Mouse (Mus musculus) testis, adult 2 months (tissue): Measurements from ENCODE around the gene Thbs4. TPM values are rescaled to one million over a fixed set of nuclear protein-coding genes. Genes with fewer than 3 reads are reported as not detected.

Source experiments
- H3K27ac ChIP-seq: fragments of 200-500 bp; 2 replicates; pipeline ENCODE4 v1.5.1; 2012; ENCODE audit warnings: low read depth, low read length; ENCODE audit not compliant: control insufficient read depth, insufficient read depth
- H3K27me3 ChIP-seq: fragments of 200-500 bp; 2 replicates; pipeline ENCODE4 v1.6.1; 2012; ENCODE audit warnings: mild to moderate bottlenecking, low read length, moderate library complexity; ENCODE audit not compliant: control insufficient read depth, insufficient read depth
- H3K36me3 ChIP-seq: fragments of 200-500 bp; 2 replicates; pipeline ENCODE4 v1.6.1; 2012; ENCODE audit warnings: mild to moderate bottlenecking, low read length; ENCODE audit not compliant: control insufficient read depth, insufficient read depth
- H3K4me1 ChIP-seq: fragments of 200-500 bp; 2 replicates; pipeline ENCODE4 v1.6.1; 2012; ENCODE audit warnings: low read length; ENCODE audit not compliant: control insufficient read depth, insufficient read depth
- H3K4me3 ChIP-seq: fragments of 200-500 bp; 2 replicates; pipeline ENCODE4 v1.5.1; 2012; ENCODE audit warnings: low read depth, mild to moderate bottlenecking, low read length, moderate library complexity, mixed read lengths; ENCODE audit not compliant: control insufficient read depth
- CTCF ChIP-seq: fragments of 200-500 bp; IDR thresholded peaks from 2 replicates; pipeline ENCODE4 v1.5.1; 2012; ENCODE audit warnings: low read depth, mild to moderate bottlenecking, inconsistent platforms, low read length, moderate library complexity; ENCODE audit not compliant: control insufficient read depth, insufficient read depth, insufficient replicate concordance
- POLR2A ChIP-seq: fragments of 200-500 bp; IDR thresholded peaks from 2 replicates; pipeline ENCODE4 v1.6.1; 2012; ENCODE audit warnings: low read depth, mild to moderate bottlenecking, inconsistent platforms, low read length, moderate library complexity; ENCODE audit not compliant: control insufficient read depth
- polyA plus RNA-seq: library from polyadenylated mRNA; depleted of rRNA; stranded (reverse); fragments of >200 nt; gene quantifications from 2 replicates; pipeline ENCODE4 v1.2.3, GENCODE M21; 2012

The Thbs4 gene
- polyA plus RNA-seq, 1 experiment, result 0.14 TPM

- TF ChIP-seq CTCF, result no peak
- no peak for TF ChIP-seq POLR2A
- Histone ChIP-seq H3K4me3 (no peak overlapping the region), H3K36me3 (no peaks in the 10 kb centered on the region), H3K27ac (no peak overlapping the region), H3K4me1 (peaks cover 6% of the 10 kb centered on the region), H3K27me3 (no peaks in the 10 kb centered on the region)
Measured at GRCm38 (mm10) chr13:92732836-92733235, 61.8 kb downstream of the Thbs4 start.

DNA sequence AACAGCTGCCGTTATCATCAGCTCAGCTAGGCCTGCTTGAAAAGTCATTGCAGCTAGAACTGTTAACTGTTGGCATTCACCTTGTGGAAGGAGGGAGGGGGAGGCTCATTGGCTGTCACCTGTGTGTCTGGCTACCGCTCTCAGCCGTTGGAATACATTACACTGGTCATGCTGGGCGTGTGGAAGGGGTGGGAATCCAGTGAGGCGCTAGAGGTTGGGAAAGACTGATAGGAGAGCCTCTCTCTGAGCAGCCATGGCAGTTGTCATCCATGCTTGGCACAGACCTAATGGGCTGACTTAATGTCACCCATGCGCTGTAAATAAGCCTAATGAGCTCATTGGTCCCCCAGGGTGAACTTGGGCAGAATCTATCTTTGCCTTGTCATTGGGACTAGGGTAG lies 62.8 kb downstream of the Thbs4 start:
- H3K4me3 ChIP-seq, result no peak overlapping the region
- no peaks in the 10 kb centered on the region for H3K27me3 ChIP-seq
- TF ChIP-seq POLR2A (no peak), CTCF (no peak)
- H3K4me1 ChIP-seq, result peaks cover 6% of the 10 kb centered on the region
- no peak overlapping the region for H3K27ac ChIP-seq
- H3K36me3 ChIP-seq, result no peaks in the 10 kb centered on the region

- Histone ChIP-seq H3K36me3 (no peaks in the 10 kb centered on the region), H3K27me3 (no peaks in the 10 kb centered on the region), H3K4me1 (peaks cover 6% of the 10 kb centered on the region), H3K4me3 (no peak overlapping the region), H3K27ac (no peak overlapping the region)
- TF ChIP-seq POLR2A (no peak), CTCF (no peak)
Measured at GRCm38 (mm10) chr13:92729811-92730210, 64.8 kb downstream of the Thbs4 start.

GRCm38 (mm10) chr13:92722389-92722788 lies 72.2 kb downstream of the Thbs4 start:
- Histone ChIP-seq H3K27ac (no peak overlapping the region), H3K4me1 (no peaks in the 10 kb centered on the region), H3K27me3 (no peaks in the 10 kb centered on the region), H3K4me3 (no peak overlapping the region), H3K36me3 (no peaks in the 10 kb centered on the region)
- no peak for TF ChIP-seq CTCF
- TF ChIP-seq POLR2A, result no peak

DNA sequence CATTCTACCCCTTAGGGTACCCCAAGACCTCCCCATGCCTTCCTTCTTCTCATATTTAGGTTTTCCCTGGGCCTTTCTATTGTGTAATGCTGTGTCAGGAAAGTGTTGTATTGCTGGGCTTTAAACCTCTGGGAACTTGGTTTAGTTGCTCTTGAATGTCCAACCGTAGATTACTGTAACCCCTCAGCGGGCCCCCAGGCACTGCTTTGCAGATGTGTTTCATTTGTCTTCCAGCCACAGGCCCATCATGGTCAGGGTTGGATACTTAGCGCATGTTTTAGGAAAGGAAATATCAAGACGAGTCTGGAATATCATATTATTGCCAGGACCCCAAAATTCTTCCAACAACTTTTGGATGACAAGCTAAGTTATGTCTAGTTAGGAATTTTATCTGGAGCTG lies 73.6 kb downstream of the Thbs4 start:
- H3K27ac ChIP-seq, result no peak overlapping the region
- H3K27me3 ChIP-seq, result no peaks in the 10 kb centered on the region
- H3K4me3 ChIP-seq, result no peak overlapping the region
- no peaks in the 10 kb centered on the region for H3K4me1 ChIP-seq
- no peaks in the 10 kb centered on the region for H3K36me3 ChIP-seq
- TF ChIP-seq POLR2A, result no peak
- TF ChIP-seq CTCF, result no peak

DNA sequence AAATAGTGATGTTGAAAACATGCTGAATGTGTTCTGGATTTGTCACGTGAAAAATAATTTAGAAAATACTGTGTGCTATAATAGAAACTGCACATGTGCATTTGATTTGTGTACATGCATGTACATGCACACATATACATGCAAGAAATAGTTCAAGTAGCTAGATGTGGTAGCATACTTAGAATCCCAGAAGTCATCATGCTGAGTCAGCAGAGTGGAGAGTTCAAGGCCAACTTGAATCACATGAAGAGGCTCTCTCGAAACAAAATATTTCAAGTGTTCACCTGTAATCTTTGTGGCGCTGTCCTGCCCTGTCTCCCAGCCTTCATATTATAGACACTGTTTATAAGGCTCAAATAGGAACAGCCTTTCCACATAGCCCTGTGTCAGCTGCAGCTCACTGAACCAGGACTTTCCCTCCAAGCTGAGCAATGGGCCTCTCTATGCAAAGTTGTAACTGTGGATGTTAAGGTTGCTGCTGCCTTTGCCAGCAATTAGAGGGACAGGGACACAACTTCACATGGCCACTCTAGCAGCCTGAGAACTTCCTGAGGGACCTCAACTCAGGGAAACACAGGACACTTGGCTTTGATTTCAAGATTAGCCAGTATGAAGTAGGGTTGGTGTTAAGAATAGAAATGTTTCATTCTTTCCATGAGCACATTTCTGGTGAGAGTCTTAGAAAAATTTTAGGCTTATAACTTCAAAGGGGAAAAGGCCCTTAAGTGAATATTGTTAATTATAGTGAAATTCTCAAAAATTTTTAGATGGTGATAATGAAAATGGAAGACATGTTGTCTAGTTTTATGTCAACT lies 76.6 kb downstream of the Thbs4 start:
- Histone ChIP-seq H3K4me1 (no peaks in the 10 kb centered on the region), H3K27me3 (no peaks in the 10 kb centered on the region)
- TF ChIP-seq CTCF, result no peak
- no peak for TF ChIP-seq POLR2A

DNA sequence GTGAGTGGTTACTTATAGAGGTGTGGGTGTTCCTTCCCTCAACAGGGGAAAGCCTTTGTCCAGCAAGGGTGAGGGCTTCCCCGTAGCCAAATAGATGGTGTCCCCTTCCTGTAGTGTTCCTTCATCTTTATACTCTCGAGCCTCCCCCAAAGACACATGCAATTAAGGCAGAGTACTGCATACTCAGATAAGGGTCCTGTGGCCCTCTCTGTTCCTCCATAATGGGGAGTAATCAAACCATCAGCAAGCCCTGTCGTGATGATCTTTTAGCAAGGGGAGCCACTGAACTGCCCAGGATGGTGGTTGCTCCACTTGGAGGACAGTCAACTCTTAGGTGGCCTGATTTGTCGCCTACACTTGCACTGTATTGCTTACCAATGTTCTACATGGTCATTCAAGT lies 82.0 kb downstream of the Thbs4 start:
- H3K36me3 ChIP-seq, result no peaks in the 10 kb centered on the region
- no peaks in the 10 kb centered on the region for H3K4me1 ChIP-seq
- TF ChIP-seq CTCF, result no peak
- TF ChIP-seq POLR2A, result no peak
- H3K27ac ChIP-seq, result no peak overlapping the region
- no peaks in the 10 kb centered on the region for H3K27me3 ChIP-seq
- H3K4me3 ChIP-seq, result no peak overlapping the region

More for the DNA sequence above, 76.6 kb downstream of the Thbs4 start:
- Histone ChIP-seq H3K4me3 (no peak overlapping the region), H3K27ac (no peak overlapping the region), H3K36me3 (no peaks in the 10 kb centered on the region)
